Mouse (Mus musculus): ENCODE measurements around the gene Dnm3. TPM values are rescaled to one million over a fixed set of nuclear protein-coding genes. Genes with fewer than 3 reads are reported as not detected.

Dnm3 gene
- polyA plus RNA-seq, 1 experiment from 2014 or later: 6.9 TPM

DNA sequence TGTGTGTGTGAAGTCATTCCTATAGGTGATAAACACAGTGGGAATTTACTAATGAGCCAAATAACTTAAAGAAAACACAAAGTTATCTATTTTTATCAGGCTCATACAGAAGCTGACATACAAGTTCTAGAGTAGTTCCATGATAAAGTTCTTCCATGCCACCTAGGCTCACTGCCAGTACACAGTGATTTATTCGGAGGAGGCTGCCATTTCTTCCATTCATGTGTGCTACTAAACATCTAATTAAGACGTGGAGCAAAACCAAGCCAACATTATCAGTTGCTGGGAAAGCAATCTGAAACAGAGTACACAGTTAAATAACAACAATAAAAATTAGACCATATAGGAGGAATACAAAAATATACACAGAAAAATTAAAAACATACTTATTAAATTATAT, 150.2 kb downstream of the Dnm3 start:
- 79% methylated on average over 2 of the region's 2 CpGs for WGBS
- no peak overlapping the region for H3K4me3 ChIP-seq (ENCODE audit: low read depth, low read length)
- no peak overlapping the region for H3K27ac ChIP-seq (ENCODE audit: low read depth)
- H3K9ac ChIP-seq (ENCODE audit: low read length): no peak overlapping the region
- no peak overlapping the region for H3K4me2 ChIP-seq (ENCODE audit: low read length)
- H3K9me3 ChIP-seq (ENCODE audit: control insufficient read depth, low read length): no peaks in the 10 kb centered on the region
- no peaks in the 10 kb centered on the region for H3K27me3 ChIP-seq (replicated peaks; ENCODE audit: control insufficient read depth, insufficient read depth, low read length)
- ATAC-seq (replicated peaks; ENCODE audit: low FRiP score, low TSS enrichment, low read depth): no peak
- H3K36me3 ChIP-seq (ENCODE audit: control insufficient read depth, insufficient read depth, low read length): no peaks in the 10 kb centered on the region
- no peaks in the 10 kb centered on the region for H3K4me1 ChIP-seq (replicated peaks; ENCODE audit: control insufficient read depth, insufficient read depth, low read length)
- DNase-seq (ENCODE audit: low spot score): no peak

DNA sequence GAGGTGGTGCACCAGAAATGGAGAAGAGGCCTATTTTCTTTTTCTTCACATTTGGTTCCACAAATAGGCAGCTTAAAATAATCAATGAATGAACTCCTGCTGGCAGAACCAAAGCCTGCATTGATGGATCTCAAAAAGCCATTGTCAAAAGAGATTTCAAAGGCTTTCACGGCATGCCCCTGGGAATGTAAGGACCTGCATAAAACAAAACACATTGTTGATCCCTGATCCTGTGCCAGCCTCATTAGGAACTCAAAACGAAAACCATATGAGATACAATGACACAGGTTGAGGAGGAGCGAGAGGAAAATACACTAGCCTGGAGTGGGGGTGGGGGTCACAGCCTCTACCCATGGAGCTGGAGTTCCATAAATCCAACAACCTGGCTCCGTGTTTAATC, 153.4 kb downstream of the Dnm3 start:
- WGBS: 68% methylated on average over 4 of the region's 4 CpGs
- ATAC-seq (replicated peaks; ENCODE audit: low FRiP score, low TSS enrichment, low read depth) (no peak), DNase-seq (ENCODE audit: low spot score) (no peak)
- Histone ChIP-seq H3K4me1 (replicated peaks; ENCODE audit: control insufficient read depth, insufficient read depth, low read length) (no peaks in the 10 kb centered on the region), H3K27me3 (replicated peaks; ENCODE audit: control insufficient read depth, insufficient read depth, low read length) (no peaks in the 10 kb centered on the region), H3K4me2 (ENCODE audit: low read length) (no peak overlapping the region), H3K27ac (ENCODE audit: low read depth) (no peak overlapping the region), H3K4me3 (ENCODE audit: low read depth, low read length) (no peak overlapping the region), H3K9me3 (ENCODE audit: control insufficient read depth, low read length) (no peaks in the 10 kb centered on the region), H3K36me3 (ENCODE audit: control insufficient read depth, insufficient read depth, low read length) (no peaks in the 10 kb centered on the region), H3K9ac (ENCODE audit: low read length) (no peak overlapping the region)

DNA sequence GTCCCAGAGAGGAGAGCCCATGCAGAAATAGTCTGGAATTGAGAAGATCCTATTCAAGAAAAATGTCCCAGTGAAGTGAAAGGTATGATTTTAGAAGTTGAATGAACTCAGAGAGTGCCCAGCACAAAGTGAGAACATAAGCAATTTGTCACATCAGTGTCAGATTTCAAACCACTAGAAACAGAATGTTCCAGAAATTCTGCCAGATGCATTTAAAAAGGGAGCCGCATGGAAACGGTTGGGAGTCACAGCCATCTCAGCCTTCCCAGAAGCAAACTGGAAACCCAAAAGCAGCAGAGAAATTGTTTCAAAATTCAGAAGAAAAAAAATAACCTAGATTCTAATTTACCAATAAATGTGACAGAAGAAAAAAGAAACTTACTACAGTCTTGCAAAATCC, 154.7 kb downstream of the Dnm3 start:
- 77% methylated on average over 2 of the region's 2 CpGs for WGBS
- no peak overlapping the region for H3K9ac ChIP-seq (ENCODE audit: low read length)
- H3K9me3 ChIP-seq (ENCODE audit: control insufficient read depth, low read length): no peaks in the 10 kb centered on the region
- no peak for ATAC-seq (replicated peaks; ENCODE audit: low FRiP score, low TSS enrichment, low read depth)
- H3K27me3 ChIP-seq (replicated peaks; ENCODE audit: control insufficient read depth, insufficient read depth, low read length): no peaks in the 10 kb centered on the region
- H3K27ac ChIP-seq (ENCODE audit: low read depth): no peak overlapping the region
- no peak overlapping the region for H3K4me3 ChIP-seq (ENCODE audit: low read depth, low read length)
- H3K4me2 ChIP-seq (ENCODE audit: low read length): no peak overlapping the region
- no peaks in the 10 kb centered on the region for H3K36me3 ChIP-seq (ENCODE audit: control insufficient read depth, insufficient read depth, low read length)
- no peaks in the 10 kb centered on the region for H3K4me1 ChIP-seq (replicated peaks; ENCODE audit: control insufficient read depth, insufficient read depth, low read length)
- DNase-seq (ENCODE audit: low spot score): no peak

DNA sequence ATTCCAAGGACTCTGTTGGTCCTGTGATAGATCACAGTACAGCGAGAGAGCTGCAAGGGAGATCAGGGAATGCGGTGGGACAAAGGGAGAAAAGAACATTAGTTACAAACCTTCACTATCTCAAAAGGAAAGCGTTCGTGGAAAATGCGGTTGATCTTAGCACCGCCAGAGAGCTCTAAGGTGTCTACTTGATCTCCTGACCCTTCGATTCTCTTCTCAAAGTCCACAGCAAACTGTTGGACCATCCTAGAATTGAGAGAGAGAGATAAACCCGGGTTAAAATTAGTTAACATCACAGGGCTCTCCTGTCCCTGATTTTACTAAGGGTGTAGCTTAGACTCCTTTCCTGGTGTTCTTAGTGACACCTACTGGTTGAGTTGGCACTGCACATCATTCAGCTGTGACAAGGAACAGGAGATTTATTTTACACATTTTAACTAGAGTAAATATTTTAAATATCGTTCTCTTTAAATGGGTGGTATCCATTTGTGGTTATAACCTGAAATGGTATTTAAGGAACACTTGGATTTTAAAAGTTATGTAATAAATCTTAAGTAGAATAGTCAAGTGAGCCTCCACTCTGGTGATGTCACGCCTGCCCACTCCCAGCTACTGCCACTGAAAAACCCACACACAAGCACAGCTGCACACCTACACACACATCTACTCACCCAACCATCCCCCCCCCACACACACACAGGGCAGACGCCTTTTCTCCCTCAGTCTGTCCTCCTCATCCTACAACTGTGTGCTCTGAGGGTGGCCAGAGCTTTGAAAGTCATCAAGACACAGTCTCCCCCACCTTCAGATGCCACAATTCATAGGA, 164.2 kb downstream of the Dnm3 start:
- Histone ChIP-seq H3K9me3 (ENCODE audit: control insufficient read depth, low read length) (no peaks in the 10 kb centered on the region), H3K27me3 (replicated peaks; ENCODE audit: control insufficient read depth, insufficient read depth, low read length) (no peaks in the 10 kb centered on the region), H3K4me1 (replicated peaks; ENCODE audit: control insufficient read depth, insufficient read depth, low read length) (peaks cover 15% of the 10 kb centered on the region), H3K36me3 (ENCODE audit: control insufficient read depth, insufficient read depth, low read length) (no peaks in the 10 kb centered on the region), H3K27ac (ENCODE audit: low read depth) (peak overlapping the region; percentile 59), H3K9ac (ENCODE audit: low read length) (peak overlapping the region; percentile 42; the same call in 1 of the 2 replicates), H3K4me2 (ENCODE audit: low read length) (peak overlapping the region; percentile 37), H3K4me3 (ENCODE audit: low read depth, low read length) (no peak overlapping the region)
- 26% methylated on average over 11 of the region's 11 CpGs for WGBS
- ATAC-seq (replicated peaks; ENCODE audit: low FRiP score, low TSS enrichment, low read depth) (peak; percentile 86), DNase-seq (ENCODE audit: low spot score) (no peak)

DNA sequence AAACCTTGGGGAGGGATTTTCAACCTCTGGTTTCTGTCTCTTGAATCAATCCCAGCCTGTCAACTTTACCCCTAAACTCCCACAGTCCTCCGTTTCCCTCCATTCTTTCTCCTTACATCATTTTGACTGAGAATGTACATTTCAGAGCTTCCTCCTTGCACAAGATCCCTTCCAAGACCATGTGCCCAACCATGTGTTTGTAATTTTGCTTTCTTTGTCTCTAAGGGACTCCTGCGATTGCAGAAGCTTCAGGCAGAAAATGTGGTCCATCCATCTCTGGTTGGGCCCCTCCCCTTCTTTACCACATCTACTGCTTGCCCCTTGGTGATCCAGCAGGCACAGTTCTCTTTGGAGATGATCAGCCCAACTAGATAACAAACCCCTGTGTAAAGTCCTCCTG, 165.2 kb downstream of the Dnm3 start:
- no peak for DNase-seq (ENCODE audit: low spot score)
- no peak overlapping the region for H3K27ac ChIP-seq (ENCODE audit: low read depth)

DNA sequence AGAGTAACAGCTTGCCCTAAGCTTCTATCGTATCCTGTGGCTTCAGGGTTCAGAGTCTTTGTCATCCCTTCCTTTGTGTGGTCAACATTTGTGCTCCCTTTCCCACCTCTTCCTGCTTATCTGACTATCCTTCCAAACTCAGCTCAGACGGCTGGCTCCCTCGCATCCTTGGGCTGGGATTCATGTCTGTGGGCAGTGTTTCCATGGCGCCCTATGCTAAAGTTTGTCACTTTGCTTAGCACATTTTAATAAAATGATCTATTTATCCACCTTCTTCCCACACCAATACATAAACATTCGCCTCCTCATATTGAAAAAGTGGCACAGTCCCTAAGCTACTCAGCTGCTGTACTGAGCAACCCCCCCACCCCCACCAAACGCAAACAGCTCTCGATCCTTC, 165.7 kb downstream of the Dnm3 start:
- DNase-seq (ENCODE audit: low spot score) (no peak), ATAC-seq (replicated peaks; ENCODE audit: low FRiP score, low TSS enrichment, low read depth) (no peak)
- no peak overlapping the region for H3K9ac ChIP-seq (ENCODE audit: low read length)
- no peak overlapping the region for H3K4me2 ChIP-seq (ENCODE audit: low read length)
- no peaks in the 10 kb centered on the region for H3K27me3 ChIP-seq (replicated peaks; ENCODE audit: control insufficient read depth, insufficient read depth, low read length)
- no peak overlapping the region for H3K4me3 ChIP-seq (ENCODE audit: low read depth, low read length)
- peaks cover 15% of the 10 kb centered on the region for H3K4me1 ChIP-seq (replicated peaks; ENCODE audit: control insufficient read depth, insufficient read depth, low read length)
- H3K36me3 ChIP-seq (ENCODE audit: control insufficient read depth, insufficient read depth, low read length): no peaks in the 10 kb centered on the region
- 68% methylated on average over 7 of the region's 7 CpGs for WGBS
- no peaks in the 10 kb centered on the region for H3K9me3 ChIP-seq (ENCODE audit: control insufficient read depth, low read length)
- no peak overlapping the region for H3K27ac ChIP-seq (ENCODE audit: low read depth)

More for the DNA sequence above, 165.2 kb downstream of the Dnm3 start:
- Histone ChIP-seq H3K4me1 (replicated peaks; ENCODE audit: control insufficient read depth, insufficient read depth, low read length) (peaks cover 15% of the 10 kb centered on the region), H3K4me3 (ENCODE audit: low read depth, low read length) (no peak overlapping the region), H3K4me2 (ENCODE audit: low read length) (no peak overlapping the region), H3K9me3 (ENCODE audit: control insufficient read depth, low read length) (no peaks in the 10 kb centered on the region), H3K9ac (ENCODE audit: low read length) (no peak overlapping the region), H3K27me3 (replicated peaks; ENCODE audit: control insufficient read depth, insufficient read depth, low read length) (no peaks in the 10 kb centered on the region), H3K36me3 (ENCODE audit: control insufficient read depth, insufficient read depth, low read length) (no peaks in the 10 kb centered on the region)
- 46% methylated on average over 2 of the region's 2 CpGs for WGBS
- ATAC-seq (replicated peaks; ENCODE audit: low FRiP score, low TSS enrichment, low read depth): no peak

DNA sequence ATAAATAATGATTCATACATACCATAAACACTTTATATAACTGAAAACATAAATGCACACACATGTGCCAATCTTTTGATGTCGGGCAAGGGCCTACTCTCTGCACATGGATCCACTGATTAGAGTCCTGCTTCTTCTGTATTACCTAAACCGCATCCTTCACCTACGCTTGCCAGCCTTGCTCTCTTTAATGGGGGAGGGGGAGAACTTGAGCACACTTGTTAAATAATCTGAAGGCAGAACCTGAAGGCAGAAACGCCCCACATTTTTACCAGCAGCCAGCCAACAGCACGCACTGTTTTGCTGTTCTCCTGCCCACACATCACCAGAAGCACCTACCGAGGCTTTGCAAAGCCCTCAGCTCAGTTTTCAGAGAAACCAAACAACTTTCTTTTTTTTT, 172.6 kb downstream of the Dnm3 start:
- DNase-seq (ENCODE audit: low spot score) (no peak), ATAC-seq (replicated peaks; ENCODE audit: low FRiP score, low TSS enrichment, low read depth) (no peak)
- Histone ChIP-seq H3K9ac (ENCODE audit: low read length) (no peak overlapping the region), H3K27ac (ENCODE audit: low read depth) (no peak overlapping the region), H3K36me3 (ENCODE audit: control insufficient read depth, insufficient read depth, low read length) (no peaks in the 10 kb centered on the region), H3K9me3 (ENCODE audit: control insufficient read depth, low read length) (no peaks in the 10 kb centered on the region), H3K4me2 (ENCODE audit: low read length) (no peak overlapping the region), H3K4me3 (ENCODE audit: low read depth, low read length) (no peak overlapping the region), H3K4me1 (replicated peaks; ENCODE audit: control insufficient read depth, insufficient read depth, low read length) (peaks cover 5% of the 10 kb centered on the region; the same call in 1 of the 2 replicates), H3K27me3 (replicated peaks; ENCODE audit: control insufficient read depth, insufficient read depth, low read length) (no peaks in the 10 kb centered on the region)
- WGBS: 58% methylated on average over 6 of the region's 6 CpGs

DNA sequence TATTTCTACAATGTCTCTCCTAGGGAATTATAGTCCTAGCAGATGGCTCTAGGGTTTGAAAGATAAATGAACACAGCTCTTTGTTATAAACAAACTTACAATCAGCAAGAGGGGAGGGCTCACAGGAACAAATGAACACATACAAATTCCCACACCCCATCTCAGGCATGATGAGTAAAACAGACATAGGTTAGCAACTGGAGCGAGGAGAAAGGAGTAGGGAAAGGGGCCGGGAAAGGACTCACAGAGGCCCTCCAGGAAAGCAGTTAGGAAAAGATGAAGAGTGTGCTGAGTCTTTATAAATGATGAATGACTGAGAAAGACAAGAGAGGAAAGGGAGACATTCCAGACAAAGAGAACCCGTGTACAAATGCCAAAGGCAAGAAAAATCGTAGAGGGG, 175.4 kb downstream of the Dnm3 start:
- 26% methylated on average over 4 of the region's 4 CpGs for WGBS
- peak overlapping the region; percentile 60 for H3K27ac ChIP-seq (ENCODE audit: low read depth)
- no peaks in the 10 kb centered on the region for H3K9me3 ChIP-seq (ENCODE audit: control insufficient read depth, low read length)
- no peaks in the 10 kb centered on the region for H3K27me3 ChIP-seq (replicated peaks; ENCODE audit: control insufficient read depth, insufficient read depth, low read length)
- DNase-seq (ENCODE audit: low spot score) (no peak), ATAC-seq (replicated peaks; ENCODE audit: low FRiP score, low TSS enrichment, low read depth) (no peak)
- H3K4me2 ChIP-seq (ENCODE audit: low read length): no peak overlapping the region
- H3K4me3 ChIP-seq (ENCODE audit: low read depth, low read length): no peak overlapping the region
- no peaks in the 10 kb centered on the region for H3K36me3 ChIP-seq (ENCODE audit: control insufficient read depth, insufficient read depth, low read length)
- peaks cover 5% of the 10 kb centered on the region for H3K4me1 ChIP-seq (replicated peaks; ENCODE audit: control insufficient read depth, insufficient read depth, low read length)
- no peak overlapping the region for H3K9ac ChIP-seq (ENCODE audit: low read length)
